Mouse (Mus musculus) MEL (cell line): ENCODE measurements at regions not wholly inside any gene's neighbourhood (a gene's known extent, or its start where the extent isn't known, plus 50 kb on each side); places are given as distances from the start of the nearest gene placed in this dataset.

Experiments
- CTCF ChIP-seq, 3 experiments: IDR thresholded peaks in 2 of 3; conservative IDR thresholded peaks in 1 of 3; 2 replicates each; pipeline ENCODE4 v1.5.1; 2011 to 2012; ENCODE audit warnings: low read length in 3 of 3, low read depth in 2 of 3, mild to moderate bottlenecking in 2 of 3, improper control_type of control experiment in 1 of 3, inconsistent platforms in 1 of 3, mixed read lengths in 1 of 3, moderate library complexity in 1 of 3; ENCODE audit not compliant: control insufficient read depth in 1 of 3, insufficient read depth in 1 of 3, poor library complexity in 1 of 3, severe bottlenecking in 1 of 3
- MXI1 ChIP-seq: IDR thresholded peaks from 2 replicates; pipeline ENCODE4 v1.6.1; 2011; ENCODE audit warnings: mild to moderate bottlenecking, low read depth, low read length, improper control_type of control experiment
- TBP ChIP-seq: IDR thresholded peaks from 2 replicates; pipeline ENCODE4 v1.8.0; 2011; ENCODE audit warnings: low read depth, low read length, improper control_type of control experiment

DNA sequence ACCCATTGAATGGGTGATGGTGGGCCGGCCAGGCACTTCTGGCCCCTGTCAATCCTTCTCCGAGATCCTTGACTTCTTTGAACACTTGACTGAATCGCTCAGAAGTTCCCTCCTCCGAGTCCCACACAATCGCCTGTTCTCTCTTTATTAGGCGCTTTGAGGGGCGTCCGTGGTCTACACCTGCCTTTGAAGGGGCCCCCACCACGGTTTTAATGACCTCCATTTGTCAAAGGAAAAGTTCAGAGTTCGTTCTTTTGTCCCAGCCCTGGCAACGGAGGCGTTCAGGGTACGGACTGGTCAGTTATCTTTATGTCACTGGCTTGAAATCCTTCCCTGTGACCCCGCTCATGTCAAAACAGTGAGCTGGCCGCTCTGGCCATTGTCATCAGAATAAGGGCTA, 74.3 kb upstream of the Irx3 start:
- no peak for TF ChIP-seq CTCF (IDR thresholded peaks at IDR 0.05 in 2 of 3, conservative IDR thresholded peaks at IDR 0.05 in 1 of 3; ENCODE audit: control insufficient read depth in 1 of 3, insufficient read depth in 1 of 3, low read depth in 2 of 3, low read length in 3 of 3, poor library complexity in 1 of 3, severe bottlenecking in 1 of 3)
- no peak for TF ChIP-seq TBP
- no peak for TF ChIP-seq MXI1
